Mouse (Mus musculus) brain, embryonic 14.5 days (tissue): Measurements from ENCODE around the gene Slc23a2.

Experiments used
- CTCF ChIP-seq: fragments of 200-500 bp; IDR thresholded peaks from 2 replicates; pipeline ENCODE4 v1.5.1; 2012; ENCODE audit warnings: inconsistent platforms, mild to moderate bottlenecking, moderate library complexity, borderline replicate concordance; ENCODE audit not compliant: insufficient read depth, insufficient read length; ENCODE audit errors: extremely low read depth
- POLR2A ChIP-seq: fragments of 200-500 bp; IDR thresholded peaks from 2 replicates; pipeline ENCODE4 v1.6.1; 2012; ENCODE audit warnings: mild to moderate bottlenecking, inconsistent platforms, borderline replicate concordance; ENCODE audit not compliant: poor library complexity, insufficient read depth, insufficient read length, severe bottlenecking; ENCODE audit errors: extremely low read depth

GRCm38 (mm10) chr2:132059919-132060318 lies 85.0 kb downstream of the Slc23a2 start:
- TF ChIP-seq CTCF (peak; percentile 10; the same call in 1 of the 2 replicates), POLR2A (no peak)
